Mouse (Mus musculus): ENCODE results near the gene Adgrd1. TPM values are rescaled to one million over a fixed set of nuclear protein-coding genes. Genes with fewer than 3 reads are reported as not detected.
A peak's percentile ranks its signal among the peaks of the same experiment; 100 is the strongest.

Gene Adgrd1
- polyA plus RNA-seq, 1 experiment from 2014 or later: 1.6 TPM

- Histone ChIP-seq H3K27me3 (ENCODE audit: control insufficient read depth, insufficient read depth, low read length) (no peaks in the 10 kb centered on the region), H3K9ac (ENCODE audit: low read length) (no peak overlapping the region), H3K4me2 (ENCODE audit: low read length) (no peak overlapping the region), H3K9me3 (ENCODE audit: control insufficient read depth, low read length) (no peaks in the 10 kb centered on the region), H3K4me1 (ENCODE audit: control insufficient read depth in 2 of 2, insufficient read depth in 2 of 2, low read length in 2 of 2) (peaks cover 5 to 9% of the 10 kb centered on the region in 2 experiments; a peak in 2 of 4 replicates), H3K27ac (replicated peaks in 1 of 2; ENCODE audit: control insufficient read depth in 1 of 2, insufficient read depth in 1 of 2, low read depth in 2 of 2, low read length in 2 of 2) (no peak overlapping the region), H3K36me3 (ENCODE audit: control insufficient read depth, insufficient read depth, low read length) (no peaks in the 10 kb centered on the region), H3K4me3 (ENCODE audit: control insufficient read depth in 1 of 2, insufficient read depth in 1 of 2, low read depth in 1 of 2, low read length in 2 of 2) (no peak overlapping the region)
- 74% methylated on average over 8 of the region's 8 CpGs for WGBS
- no peak for ATAC-seq (ENCODE audit: insufficient number of reproducible peaks, insufficient read depth, low FRiP score, low read depth)
Measured at GRCm38 (mm10) chr5:129163416-129163815, 66.9 kb downstream of the Adgrd1 start.

GRCm38 (mm10) chr5:129164091-129164490, 67.5 kb downstream of the Adgrd1 start:
- ATAC-seq (ENCODE audit: insufficient number of reproducible peaks, insufficient read depth, low FRiP score, low read depth): no peak
- WGBS: 63% methylated on average over 10 of the region's 10 CpGs
- H3K27ac ChIP-seq (replicated peaks in 1 of 2; ENCODE audit: control insufficient read depth in 1 of 2, insufficient read depth in 1 of 2, low read depth in 2 of 2, low read length in 2 of 2): 0 out of 4 replicates have a peak overlapping the region, but pooled peaks of 1 of the 2 experiments have one; percentile 1
- no peaks in the 10 kb centered on the region for H3K27me3 ChIP-seq (ENCODE audit: control insufficient read depth, insufficient read depth, low read length)
- H3K9ac ChIP-seq (ENCODE audit: low read length): no peak overlapping the region
- H3K9me3 ChIP-seq (ENCODE audit: control insufficient read depth, low read length): no peaks in the 10 kb centered on the region
- peaks cover 5 to 9% of the 10 kb centered on the region in 2 experiments; a peak in 2 of 4 replicates for H3K4me1 ChIP-seq (ENCODE audit: control insufficient read depth in 2 of 2, insufficient read depth in 2 of 2, low read length in 2 of 2)
- H3K4me3 ChIP-seq (ENCODE audit: control insufficient read depth in 1 of 2, insufficient read depth in 1 of 2, low read depth in 1 of 2, low read length in 2 of 2): no peak overlapping the region
- no peak overlapping the region for H3K4me2 ChIP-seq (ENCODE audit: low read length)
- H3K36me3 ChIP-seq (ENCODE audit: control insufficient read depth, insufficient read depth, low read length): no peaks in the 10 kb centered on the region

- no peaks in the 10 kb centered on the region for H3K27me3 ChIP-seq (ENCODE audit: control insufficient read depth, insufficient read depth, low read length)
- ATAC-seq (ENCODE audit: insufficient number of reproducible peaks, insufficient read depth, low FRiP score, low read depth): peak; percentile 71
- H3K4me1 ChIP-seq (ENCODE audit: control insufficient read depth in 2 of 2, insufficient read depth in 2 of 2, low read length in 2 of 2): peaks cover 5 to 9% of the 10 kb centered on the region in 2 experiments; a peak in 2 of 4 replicates
Measured at GRCm38 (mm10) chr5:129164911-129165584, 68.5 kb downstream of the Adgrd1 start.

GRCm38 (mm10) chr5:129165595-129165994, 69.0 kb downstream of the Adgrd1 start:
- Histone ChIP-seq H3K9me3 (ENCODE audit: control insufficient read depth, low read length) (no peaks in the 10 kb centered on the region), H3K36me3 (ENCODE audit: control insufficient read depth, insufficient read depth, low read length) (no peaks in the 10 kb centered on the region), H3K27ac (replicated peaks in 1 of 2; ENCODE audit: control insufficient read depth in 1 of 2, insufficient read depth in 1 of 2, low read depth in 2 of 2, low read length in 2 of 2) (peak overlapping the region in 1 of 2 experiments; percentile 6; a peak in 2 of 4 replicates), H3K4me3 (ENCODE audit: control insufficient read depth in 1 of 2, insufficient read depth in 1 of 2, low read depth in 1 of 2, low read length in 2 of 2) (no peak overlapping the region), H3K9ac (ENCODE audit: low read length) (no peak overlapping the region), H3K27me3 (ENCODE audit: control insufficient read depth, insufficient read depth, low read length) (no peaks in the 10 kb centered on the region), H3K4me2 (ENCODE audit: low read length) (no peak overlapping the region), H3K4me1 (ENCODE audit: control insufficient read depth in 2 of 2, insufficient read depth in 2 of 2, low read length in 2 of 2) (peaks cover 5 to 9% of the 10 kb centered on the region in 2 experiments; a peak in 2 of 4 replicates)
- WGBS: 45% methylated on average over 7 of the region's 7 CpGs
- ATAC-seq (ENCODE audit: insufficient number of reproducible peaks, insufficient read depth, low FRiP score, low read depth): no peak

More at GRCm38 (mm10) chr5:129164911-129165584, 68.5 kb downstream of the Adgrd1 start:
- Histone ChIP-seq H3K4me3 (ENCODE audit: control insufficient read depth in 1 of 2, insufficient read depth in 1 of 2, low read depth in 1 of 2, low read length in 2 of 2) (no peak overlapping the region), H3K4me2 (ENCODE audit: low read length) (no peak overlapping the region), H3K9me3 (ENCODE audit: control insufficient read depth, low read length) (no peaks in the 10 kb centered on the region), H3K9ac (ENCODE audit: low read length) (no peak overlapping the region), H3K36me3 (ENCODE audit: control insufficient read depth, insufficient read depth, low read length) (no peaks in the 10 kb centered on the region), H3K27ac (replicated peaks in 1 of 2; ENCODE audit: control insufficient read depth in 1 of 2, insufficient read depth in 1 of 2, low read depth in 2 of 2, low read length in 2 of 2) (peak overlapping the region in 1 of 2 experiments; percentile 47; a peak in 2 of 4 replicates)
- 54% methylated on average over 10 of the region's 10 CpGs for WGBS

GRCm38 (mm10) chr5:129169090-129169489, 72.5 kb downstream of the Adgrd1 start:
- Histone ChIP-seq H3K9ac (ENCODE audit: low read length) (no peak overlapping the region), H3K36me3 (ENCODE audit: control insufficient read depth, insufficient read depth, low read length) (no peaks in the 10 kb centered on the region), H3K4me2 (ENCODE audit: low read length) (no peak overlapping the region), H3K27ac (replicated peaks in 1 of 2; ENCODE audit: control insufficient read depth in 1 of 2, insufficient read depth in 1 of 2, low read depth in 2 of 2, low read length in 2 of 2) (no peak overlapping the region; a peak in 1 of 4 replicates), H3K4me1 (ENCODE audit: control insufficient read depth in 2 of 2, insufficient read depth in 2 of 2, low read length in 2 of 2) (peaks cover 5 to 9% of the 10 kb centered on the region in 2 experiments; a peak in 2 of 4 replicates), H3K27me3 (ENCODE audit: control insufficient read depth, insufficient read depth, low read length) (no peaks in the 10 kb centered on the region), H3K9me3 (ENCODE audit: control insufficient read depth, low read length) (no peaks in the 10 kb centered on the region), H3K4me3 (ENCODE audit: control insufficient read depth in 1 of 2, insufficient read depth in 1 of 2, low read depth in 1 of 2, low read length in 2 of 2) (no peak overlapping the region)
- WGBS: 54% methylated on average over 5 of the region's 5 CpGs
- no peak for ATAC-seq (ENCODE audit: insufficient number of reproducible peaks, insufficient read depth, low FRiP score, low read depth)

- H3K36me3 ChIP-seq (ENCODE audit: control insufficient read depth, insufficient read depth, low read length): no peaks in the 10 kb centered on the region
- 43% methylated on average over 4 of the region's 4 CpGs for WGBS
- H3K9ac ChIP-seq (ENCODE audit: low read length): no peak overlapping the region
- ATAC-seq (ENCODE audit: insufficient number of reproducible peaks, insufficient read depth, low FRiP score, low read depth): no peak
- no peak overlapping the region for H3K4me2 ChIP-seq (ENCODE audit: low read length)
- peaks cover 5 to 9% of the 10 kb centered on the region in 2 experiments; a peak in 2 of 4 replicates for H3K4me1 ChIP-seq (ENCODE audit: control insufficient read depth in 2 of 2, insufficient read depth in 2 of 2, low read length in 2 of 2)
- H3K27ac ChIP-seq (replicated peaks in 1 of 2; ENCODE audit: control insufficient read depth in 1 of 2, insufficient read depth in 1 of 2, low read depth in 2 of 2, low read length in 2 of 2): no peak overlapping the region; a peak in 1 of 4 replicates
- no peaks in the 10 kb centered on the region for H3K9me3 ChIP-seq (ENCODE audit: control insufficient read depth, low read length)
- H3K4me3 ChIP-seq (ENCODE audit: control insufficient read depth in 1 of 2, insufficient read depth in 1 of 2, low read depth in 1 of 2, low read length in 2 of 2): no peak overlapping the region
- no peaks in the 10 kb centered on the region for H3K27me3 ChIP-seq (ENCODE audit: control insufficient read depth, insufficient read depth, low read length)
Measured at GRCm38 (mm10) chr5:129169567-129169966, 73.0 kb downstream of the Adgrd1 start.

- no peak overlapping the region for H3K9ac ChIP-seq (ENCODE audit: low read length)
- WGBS: 78% methylated on average over 6 of the region's 6 CpGs
Measured at GRCm38 (mm10) chr5:129172533-129172932, 76.0 kb downstream of the Adgrd1 start.

More at GRCm38 (mm10) chr5:129172533-129172932, 76.0 kb downstream of the Adgrd1 start:
- H3K9me3 ChIP-seq (ENCODE audit: control insufficient read depth, low read length): no peaks in the 10 kb centered on the region
- no peaks in the 10 kb centered on the region for H3K36me3 ChIP-seq (ENCODE audit: control insufficient read depth, insufficient read depth, low read length)
- no peak for ATAC-seq (ENCODE audit: insufficient number of reproducible peaks, insufficient read depth, low FRiP score, low read depth)
- H3K27ac ChIP-seq (replicated peaks in 1 of 2; ENCODE audit: control insufficient read depth in 1 of 2, insufficient read depth in 1 of 2, low read depth in 2 of 2, low read length in 2 of 2): no peak overlapping the region
- H3K4me2 ChIP-seq (ENCODE audit: low read length): no peak overlapping the region
- H3K27me3 ChIP-seq (ENCODE audit: control insufficient read depth, insufficient read depth, low read length): peaks cover 7% of the 10 kb centered on the region; the same call in 1 of the 2 replicates
- no peaks in the 10 kb centered on the region for H3K4me1 ChIP-seq (ENCODE audit: control insufficient read depth in 2 of 2, insufficient read depth in 2 of 2, low read length in 2 of 2)
- H3K4me3 ChIP-seq (ENCODE audit: control insufficient read depth in 1 of 2, insufficient read depth in 1 of 2, low read depth in 1 of 2, low read length in 2 of 2): no peak overlapping the region
